Mouse (Mus musculus) thymus, adult 2 months (tissue): ENCODE measurements around the gene 4930544D05Rik.

Experiments used
- CTCF ChIP-seq: fragments of 200-500 bp; IDR thresholded peaks from 2 replicates; pipeline ENCODE4 v1.5.1; 2012; ENCODE audit warnings: mild to moderate bottlenecking, control low read depth, low read length, moderate library complexity, borderline replicate concordance; ENCODE audit not compliant: control insufficient read depth, poor library complexity, insufficient read depth; ENCODE audit errors: extremely low read depth
- POLR2A ChIP-seq: fragments of 200-500 bp; IDR thresholded peaks from 2 replicates; pipeline ENCODE4 v1.6.1; 2012; ENCODE audit warnings: mild to moderate bottlenecking, low read length, control low read depth, moderate library complexity; ENCODE audit not compliant: control insufficient read depth, poor library complexity, insufficient read depth; ENCODE audit errors: extremely low read depth

DNA sequence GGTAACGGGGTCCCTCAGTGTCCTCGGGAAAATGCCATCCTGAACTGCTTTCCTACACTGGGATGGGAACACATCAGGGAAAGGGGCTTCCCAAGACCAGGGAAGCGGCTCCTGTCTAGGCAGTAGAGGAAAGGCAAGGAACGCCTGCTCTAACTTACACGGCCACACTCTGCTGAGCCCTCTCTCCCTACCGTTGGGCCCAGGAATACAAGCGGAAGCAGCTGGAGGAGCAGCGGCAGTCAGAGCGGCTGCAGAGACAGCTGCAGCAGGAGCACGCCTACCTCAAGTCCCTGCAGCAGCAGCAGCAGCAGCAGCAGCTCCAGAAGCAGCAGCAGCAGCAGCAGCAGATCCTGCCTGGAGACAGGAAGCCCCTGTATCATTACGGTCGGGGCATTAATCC lies 8.9 kb upstream of the 4930544D05Rik start:
- TF ChIP-seq CTCF: no peak
- TF ChIP-seq POLR2A: no peak
